Mouse (Mus musculus): ENCODE measurements around the gene Zc3h13.
A peak's percentile ranks its signal among the peaks of the same experiment; 100 is the strongest.

The Zc3h13 gene

DNA sequence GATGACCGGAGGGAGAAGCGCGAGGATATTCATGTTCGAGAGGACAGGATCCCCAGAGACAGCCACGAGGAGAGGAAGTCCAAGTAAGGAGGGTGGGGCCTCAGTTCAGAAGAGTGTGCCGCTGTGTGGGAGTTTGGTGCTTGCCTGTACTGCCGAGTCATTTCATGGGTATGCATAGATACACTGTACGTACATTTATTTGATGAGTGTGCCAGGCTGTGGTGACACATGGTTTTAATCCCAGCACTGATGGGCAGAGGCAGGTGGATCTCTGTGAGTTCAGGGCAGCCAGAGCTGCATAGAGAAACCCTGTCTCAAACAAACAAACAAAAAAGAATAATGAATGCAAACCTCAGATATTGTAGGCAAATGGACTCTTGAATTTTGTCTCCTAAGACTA lies 43.9 kb downstream of the Zc3h13 start:
- no peak for DNase-seq

DNA sequence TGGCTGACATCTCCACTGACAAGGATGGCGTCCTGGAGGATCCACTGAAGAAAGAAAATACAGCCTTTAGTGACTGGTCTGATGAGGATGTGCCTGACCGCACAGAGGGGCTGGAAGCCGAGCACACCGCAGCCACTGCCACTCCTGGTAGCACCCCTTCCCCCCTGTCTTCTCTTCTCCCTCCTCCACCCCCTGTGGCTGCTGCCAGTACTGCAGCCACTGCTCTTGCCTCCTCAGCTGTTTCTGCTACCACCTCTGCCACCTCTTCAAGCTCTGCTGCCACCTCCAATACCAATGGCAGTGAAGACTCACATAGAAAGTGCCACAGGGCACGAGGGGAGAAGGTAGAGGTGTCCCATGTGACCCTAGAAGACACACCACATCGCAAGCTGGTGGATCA lies 46.4 kb downstream of the Zc3h13 start:
- no peak for DNase-seq

- DNase-seq = peak; percentile 66
These were observed 50.1 kb downstream of the Zc3h13 start for GRCm38 (mm10) chr14:75334321-75334720.

- DNase-seq = no peak
These were observed 53.7 kb downstream of the Zc3h13 start for GRCm38 (mm10) chr14:75337884-75338283.

- no peak for DNase-seq
These were observed 61.9 kb downstream of the Zc3h13 start for GRCm38 (mm10) chr14:75346041-75346440.

DNA sequence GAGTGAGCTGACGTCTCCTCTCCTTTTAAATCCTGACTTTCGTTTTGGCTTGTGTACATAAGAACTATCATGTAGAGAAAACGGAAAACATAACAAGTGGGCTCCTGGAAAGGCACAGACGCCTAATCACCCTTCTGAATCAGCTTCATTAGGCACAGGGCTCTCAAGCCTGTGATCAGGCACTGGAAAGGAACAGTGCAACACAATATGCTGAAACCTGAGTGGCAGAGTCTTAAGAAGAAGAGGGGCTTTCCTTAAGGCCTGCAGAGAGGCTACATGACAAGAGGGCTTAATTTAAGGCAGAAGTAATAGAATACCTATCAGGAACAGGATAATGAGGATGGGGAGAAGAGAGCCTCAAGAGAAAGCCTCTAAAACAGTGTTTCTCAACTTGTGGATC lies 67.5 kb downstream of the Zc3h13 start:
- no peak for DNase-seq

DNA sequence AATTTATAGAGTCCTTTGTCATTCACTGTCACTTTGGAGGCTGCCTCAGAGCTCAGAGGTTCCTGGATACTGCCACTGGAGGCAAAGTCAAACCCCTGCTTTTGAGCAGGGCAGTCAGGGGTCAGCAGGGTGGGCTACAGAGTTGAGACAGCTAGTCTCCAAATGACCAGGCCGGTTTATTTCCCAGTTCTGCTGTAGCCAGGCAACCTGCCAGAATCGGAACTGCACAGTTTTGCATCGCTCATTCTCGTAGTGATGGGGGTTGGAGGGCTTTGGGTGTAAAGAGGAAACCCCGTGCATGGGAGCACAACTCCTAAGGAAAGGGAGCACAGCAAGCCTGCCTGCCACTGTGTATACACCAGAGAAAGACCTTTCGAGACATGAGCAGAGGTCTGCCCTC lies 79.1 kb downstream of the Zc3h13 start:
- DNase-seq = no peak

DNA sequence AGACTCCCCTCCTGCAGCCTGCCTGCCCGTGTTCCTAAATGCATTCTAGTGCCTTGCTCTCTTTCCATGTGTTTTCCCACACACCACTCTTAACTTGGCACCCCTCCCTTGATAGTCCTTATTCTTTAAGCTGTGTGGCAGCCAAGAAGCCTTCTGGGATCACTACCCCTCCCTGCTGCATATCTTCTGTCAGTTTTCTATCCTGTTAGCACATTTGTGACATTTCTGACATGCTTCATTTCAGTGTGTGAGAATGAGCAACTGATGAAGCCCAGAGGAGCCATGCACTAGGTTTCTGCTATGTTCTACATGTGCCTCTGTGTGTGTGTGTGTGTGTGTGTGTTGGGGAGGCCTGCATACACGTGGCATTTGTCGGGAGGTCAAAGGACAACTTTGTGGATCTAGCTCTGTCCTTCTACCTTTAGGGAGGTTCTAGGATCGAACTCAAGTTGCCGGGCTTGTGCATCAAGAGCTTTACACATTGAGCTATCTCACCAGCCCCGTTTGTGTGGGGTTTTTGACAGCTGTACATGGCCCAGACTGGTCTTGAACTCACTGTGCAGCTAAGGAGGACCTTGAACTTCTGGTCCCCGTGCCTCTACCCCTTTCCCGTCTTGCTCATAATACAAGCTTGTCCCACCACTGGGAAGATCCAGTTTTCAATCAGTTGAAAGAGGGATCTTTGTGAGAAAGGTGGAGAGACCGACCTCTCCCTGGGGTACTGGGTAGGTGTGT lies 81.3 kb downstream of the Zc3h13 start:
- DNase-seq = no peak

GRCm38 (mm10) chr14:75366741-75367140 lies 82.6 kb downstream of the Zc3h13 start:
- DNase-seq = no peak

- DNase-seq = no peak
These were observed 83.3 kb downstream of the Zc3h13 start for GRCm38 (mm10) chr14:75367503-75367902.

DNA sequence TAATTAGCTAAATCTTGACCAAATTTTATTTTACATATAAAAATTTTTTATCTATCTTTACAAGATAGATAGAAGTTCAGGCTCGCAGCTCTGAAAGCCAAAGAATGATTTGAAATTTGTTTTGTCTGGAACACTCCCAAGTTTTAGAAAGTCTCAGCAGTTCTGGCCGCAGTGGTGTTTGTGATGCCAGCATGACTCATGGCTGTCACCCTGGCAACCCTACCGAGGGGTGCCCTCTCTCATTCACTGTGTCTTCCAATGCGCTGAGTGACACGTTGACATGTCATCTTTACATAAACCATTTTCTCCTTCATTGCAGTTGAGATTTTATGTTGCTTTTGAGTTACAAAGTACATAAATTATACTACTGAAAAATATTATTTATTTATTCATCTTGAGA lies 85.7 kb downstream of the Zc3h13 start:
- DNase-seq = peak; percentile 6

GRCm38 (mm10) chr14:75375006-75375598 lies 90.9 kb downstream of the Zc3h13 start:
- peak; percentile 30 for DNase-seq

DNA sequence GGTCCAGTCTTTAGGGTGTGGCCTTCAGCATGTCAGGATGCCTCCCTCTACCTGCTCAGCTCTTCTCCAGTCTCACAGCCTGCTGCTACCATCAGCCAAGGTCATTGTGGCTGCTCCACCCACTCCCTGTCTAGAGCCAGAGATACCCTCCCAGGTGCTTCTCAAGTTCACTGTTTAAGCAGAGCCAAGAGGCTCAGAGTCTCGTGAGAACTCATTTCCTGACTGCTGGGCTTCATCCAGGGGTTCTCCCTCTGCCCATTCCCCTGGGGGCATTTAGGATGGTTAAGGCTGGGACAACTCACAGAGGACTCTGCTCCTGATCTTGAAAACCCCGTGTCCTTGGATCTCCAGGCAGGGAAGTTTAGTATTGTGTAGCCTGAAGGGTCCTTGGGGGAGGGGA lies 92.1 kb downstream of the Zc3h13 start:
- DNase-seq = no peak

DNA sequence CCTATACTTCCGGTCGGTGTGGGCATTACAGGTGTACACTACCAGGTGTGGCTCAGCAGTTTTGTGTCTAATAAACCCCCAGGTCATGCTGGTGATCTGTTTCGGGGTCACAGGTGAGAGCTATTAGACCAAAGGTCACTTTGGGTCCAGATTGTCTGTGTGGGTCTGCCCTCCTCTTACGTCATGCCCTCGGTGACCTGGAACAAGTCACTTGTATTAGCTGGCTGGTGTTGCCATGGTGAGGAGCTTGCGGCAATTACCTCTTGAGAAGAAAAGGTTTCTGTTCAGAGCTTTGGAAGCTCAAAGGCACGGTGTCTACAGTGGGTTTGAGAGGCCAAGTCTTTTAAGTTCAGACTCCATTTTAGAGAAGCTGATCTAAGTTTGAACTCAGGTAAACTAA lies 93.4 kb downstream of the Zc3h13 start:
- no peak for DNase-seq

All from cerebellum, adult 9-10 months (tissue).